Comparison of ENCODE assay signal across 17 mouse cellular contexts in the genomic region with DNA sequence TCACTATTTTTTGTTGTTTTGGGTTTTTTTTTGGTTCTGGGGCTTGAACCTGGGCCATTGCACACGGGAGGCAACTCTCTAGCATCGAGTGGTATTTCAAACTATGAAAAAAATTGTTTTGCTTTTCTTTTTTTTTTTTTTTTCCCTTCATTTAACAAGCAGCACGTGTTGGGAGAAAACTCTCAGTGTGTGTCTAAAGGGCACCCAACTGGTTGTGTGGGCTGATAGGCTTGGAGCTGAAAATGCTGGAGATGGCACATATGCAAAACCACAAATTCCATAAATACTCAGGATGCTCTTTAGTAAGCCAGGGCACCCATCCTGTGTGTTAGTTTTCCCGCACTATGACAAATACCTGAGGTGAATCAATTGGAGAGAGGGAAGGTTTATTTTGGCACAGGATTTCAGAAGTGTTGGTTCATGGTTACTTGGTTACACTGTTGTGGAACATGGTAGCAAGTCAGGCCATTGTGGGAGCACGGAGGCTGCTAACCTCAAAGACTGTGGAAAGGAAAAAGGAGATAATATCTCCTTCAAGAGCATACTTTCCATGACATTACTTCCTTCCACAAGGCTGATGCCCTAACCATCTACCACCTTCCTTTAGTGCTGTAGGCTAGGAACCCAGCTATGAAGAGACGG.
DNase-seq lines count a peak whose midpoint lies in the region; ATAC-seq and TF ChIP-seq lines count a peak whose summit lies in the region.
"Had no signal": no experiment of that assay in that cellular context is flagged by ENCODE, and none has a peak within 500 bp of the region (broad histone marks: within the 10 kb centered on the region; RNA-seq: fewer than 3 reads in every experiment).

No protein-coding gene starts in this region.

- H3K36me3 ChIP-seq in intestine, embryonic 14.5 days (ENCODE audit: control insufficient read depth, insufficient read depth, low read length), result no peaks in the 10 kb centered on the region
- no peaks in the 10 kb centered on the region for H3K36me3 ChIP-seq in intestine, postnatal 0 days (ENCODE audit: control insufficient read depth, insufficient read depth)
- H3K36me3 ChIP-seq: heart, embryonic 15.5 days; midbrain, embryonic 13.5 days had no signal

- no peak for ATAC-seq in intestine, embryonic 14.5 days (replicated peaks; ENCODE audit: low FRiP score, low TSS enrichment, low read depth)
- ATAC-seq in intestine, postnatal 0 days, result no peak
- ATAC-seq in inflammation-experienced regulatory T-cells, adult 6 months, result peak; percentile 47
- ATAC-seq: forebrain, embryonic 14.5 days; intestine, embryonic 16.5 days; midbrain, embryonic 13.5 days had no signal

- H3K9ac ChIP-seq in intestine, embryonic 14.5 days (ENCODE audit: low read length), result no peak overlapping the region
- no peak overlapping the region for H3K9ac ChIP-seq in intestine, postnatal 0 days (ENCODE audit: low read depth, low read length)
- H3K9ac ChIP-seq: heart, embryonic 15.5 days; midbrain, embryonic 13.5 days had no signal

- DNase-seq in intestine, embryonic 14.5 days (ENCODE audit: low spot score), result peak; percentile 16
- peak; percentile 84 for DNase-seq in CD4-positive helper T cell, adult 2 months (ENCODE audit: low read depth, low spot score)
- peak; percentile 37 for DNase-seq in adipocyte (ENCODE audit: low spot score)
- DNase-seq in cerebellum, adult 9-10 months, result no peak
- no peak for DNase-seq in left cerebral cortex, postnatal 36 days (ENCODE audit: low spot score in 2 of 2)
- DNase-seq in spleen, postnatal 4 days (ENCODE audit: low spot score in 2 of 2), result no peak
- DNase-seq: cerebellum, postnatal 10 days; heart, adult 18-20 months; kidney, postnatal 10 days; lung, adult 2 months had no signal

- no peaks in the 10 kb centered on the region for H3K27me3 ChIP-seq in intestine, embryonic 14.5 days (replicated peaks; ENCODE audit: control insufficient read depth, insufficient read depth, low read length)
- H3K27me3 ChIP-seq in intestine, postnatal 0 days (replicated peaks; ENCODE audit: control insufficient read depth, insufficient read depth, low read length), result no peaks in the 10 kb centered on the region
- H3K27me3 ChIP-seq: heart, embryonic 15.5 days; midbrain, embryonic 13.5 days had no signal

- intact Hi-C loops in left cerebral cortex, postnatal 36 days (cut with DNase I), result no loop called here

- no peak overlapping the region for H3K27ac ChIP-seq in intestine, embryonic 14.5 days (ENCODE audit: low read depth)
- H3K27ac ChIP-seq in intestine, postnatal 0 days (ENCODE audit: low read depth, low read length), result no peak overlapping the region
- H3K27ac ChIP-seq: heart, embryonic 15.5 days; macrophage; midbrain, embryonic 13.5 days had no signal

- WGBS in intestine, embryonic 14.5 days, result 91% methylated on average over 6 of the region's 6 CpGs
- WGBS in intestine, postnatal 0 days, result 84% methylated on average over 6 of the region's 6 CpGs

- no peaks in the 10 kb centered on the region for H3K4me1 ChIP-seq in intestine, embryonic 14.5 days (replicated peaks; ENCODE audit: control insufficient read depth, insufficient read depth, low read length)
- no peaks in the 10 kb centered on the region for H3K4me1 ChIP-seq in intestine, postnatal 0 days (replicated peaks; ENCODE audit: control insufficient read depth, insufficient read depth, low read length)

- TF ChIP-seq CTCF in intestine, postnatal 0 days (IDR thresholded peaks at IDR 0.05; ENCODE audit: low read depth), result no peak

- no peak overlapping the region for H3K4me3 ChIP-seq in intestine, embryonic 14.5 days (ENCODE audit: low read depth, low read length)
- no peak overlapping the region for H3K4me3 ChIP-seq in intestine, postnatal 0 days (ENCODE audit: low read depth, low read length)
- H3K4me3 ChIP-seq: heart, embryonic 15.5 days; midbrain, embryonic 13.5 days had no signal

- H3K4me2 ChIP-seq in intestine, embryonic 14.5 days (ENCODE audit: low read length), result no peak overlapping the region
- H3K4me2 ChIP-seq in intestine, postnatal 0 days (replicated peaks; ENCODE audit: low read depth), result no peak overlapping the region
- H3K4me2 ChIP-seq: heart, embryonic 15.5 days; midbrain, embryonic 13.5 days had no signal

- no peaks in the 10 kb centered on the region for H3K9me3 ChIP-seq in intestine, embryonic 14.5 days (ENCODE audit: control insufficient read depth, low read length)
- H3K9me3 ChIP-seq in intestine, postnatal 0 days (ENCODE audit: control insufficient read depth), result no peaks in the 10 kb centered on the region
- H3K9me3 ChIP-seq: heart, embryonic 15.5 days; midbrain, embryonic 13.5 days had no signal

Comparison
In these comparisons a context has a peak if more than half of its experiments do, and no peak if none do; other contexts are left out.
1. DNase-seq: peak in intestine, embryonic 14.5 days (single experiment), CD4-positive helper T cell, adult 2 months (single experiment) and adipocyte (single experiment); none in cerebellum, adult 9-10 months (single experiment), left cerebral cortex, postnatal 36 days (0 of 2) and spleen, postnatal 4 days (0 of 2).